Mouse (Mus musculus): ENCODE measurements at regions not wholly inside any gene's neighbourhood (a gene's known extent, or its start where the extent isn't known, plus 50 kb on each side); places are given as distances from the start of the nearest gene placed in this dataset.

GRCm38 (mm10) chr13:117508746-117509145 is 93.4 kb upstream of the Hcn1 start:
- ATAC-seq (replicated peaks; ENCODE audit: low FRiP score, low read depth): no peak
- no peak overlapping the region for H3K4me3 ChIP-seq (replicated peaks; ENCODE audit: low read depth, low read length)

GRCm38 (mm10) chr13:117550108-117550507 is 52.0 kb upstream of the Hcn1 start:
- H3K4me3 ChIP-seq (replicated peaks; ENCODE audit: low read depth, low read length): no peak overlapping the region
- H3K4me2 ChIP-seq (ENCODE audit: low read length): no peak overlapping the region
- no peak overlapping the region for H3K9ac ChIP-seq (ENCODE audit: low read depth, low read length)
- DNase-seq (ENCODE audit: low spot score) (peak; percentile 21), ATAC-seq (replicated peaks; ENCODE audit: low FRiP score, low read depth) (no peak)
- H3K27ac ChIP-seq: no peak overlapping the region
- no peaks in the 10 kb centered on the region for H3K9me3 ChIP-seq (replicated peaks; ENCODE audit: low read length)
- WGBS: 45% methylated on average over 3 of the region's 3 CpGs
- no peaks in the 10 kb centered on the region for H3K27me3 ChIP-seq (ENCODE audit: insufficient read depth, low read length)
- peak; percentile 75 for TF ChIP-seq CTCF (IDR thresholded peaks at IDR 0.05; ENCODE audit: low read depth)
- no peaks in the 10 kb centered on the region for H3K36me3 ChIP-seq (ENCODE audit: insufficient read depth, low read length)
- H3K4me1 ChIP-seq (replicated peaks; ENCODE audit: insufficient read depth, low read length): no peaks in the 10 kb centered on the region

More at GRCm38 (mm10) chr13:117508746-117509145, 93.4 kb upstream of the Hcn1 start:
- TF ChIP-seq CTCF (IDR thresholded peaks at IDR 0.05; ENCODE audit: low read depth): no peak
- no peak for DNase-seq (ENCODE audit: low spot score)
- H3K9me3 ChIP-seq (replicated peaks; ENCODE audit: low read length): no peaks in the 10 kb centered on the region
- no peaks in the 10 kb centered on the region for H3K27me3 ChIP-seq (ENCODE audit: insufficient read depth, low read length)
- H3K4me1 ChIP-seq (replicated peaks; ENCODE audit: insufficient read depth, low read length): no peaks in the 10 kb centered on the region
- no peak overlapping the region for H3K27ac ChIP-seq
- no peak overlapping the region for H3K4me2 ChIP-seq (ENCODE audit: low read length)
- no peaks in the 10 kb centered on the region for H3K36me3 ChIP-seq (ENCODE audit: insufficient read depth, low read length)
- WGBS: 83% methylated on average over 4 of the region's 4 CpGs
- no peak overlapping the region for H3K9ac ChIP-seq (ENCODE audit: low read depth, low read length)
